Mouse (Mus musculus): ENCODE measurements around the gene Angptl1.
A peak's percentile ranks its signal among the peaks of the same experiment; 100 is the strongest.

Gene Angptl1

DNA sequence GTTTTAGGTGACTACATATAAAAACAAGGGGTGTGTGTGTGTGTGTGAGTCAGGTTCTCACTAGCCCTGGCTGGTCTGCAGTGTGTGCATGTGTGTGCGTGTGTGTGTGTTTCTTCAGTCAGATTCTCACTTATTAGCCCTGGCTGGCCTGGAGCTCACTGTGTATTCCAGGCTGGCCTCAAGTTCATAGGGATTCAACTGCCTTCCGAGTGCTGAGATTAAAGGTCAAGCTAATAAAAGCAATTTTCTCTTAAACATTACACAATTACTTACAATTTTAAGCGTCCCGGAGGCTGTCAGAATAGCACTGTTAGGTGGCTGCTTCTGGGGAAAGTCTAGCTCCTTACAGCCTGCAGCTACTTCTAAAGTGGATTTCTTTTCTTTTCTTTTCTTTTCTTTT lies at the start of gene Angptl1:
Gene Angptl1 (plus strand): TSS at position 386 of the 400 bp plus-strand sequence.
- no peak for DNase-seq (ENCODE audit: low spot score in 2 of 2)

- DNase-seq (ENCODE audit: low spot score in 2 of 2), result no peak
Measured at GRCm38 (mm10) chr1:156789844-156790490, 48.4 kb upstream of the Angptl1 start.

GRCm38 (mm10) chr1:156796251-156796650 lies 42.1 kb upstream of the Angptl1 start:
- DNase-seq (ENCODE audit: low spot score in 2 of 2), result no peak

DNA sequence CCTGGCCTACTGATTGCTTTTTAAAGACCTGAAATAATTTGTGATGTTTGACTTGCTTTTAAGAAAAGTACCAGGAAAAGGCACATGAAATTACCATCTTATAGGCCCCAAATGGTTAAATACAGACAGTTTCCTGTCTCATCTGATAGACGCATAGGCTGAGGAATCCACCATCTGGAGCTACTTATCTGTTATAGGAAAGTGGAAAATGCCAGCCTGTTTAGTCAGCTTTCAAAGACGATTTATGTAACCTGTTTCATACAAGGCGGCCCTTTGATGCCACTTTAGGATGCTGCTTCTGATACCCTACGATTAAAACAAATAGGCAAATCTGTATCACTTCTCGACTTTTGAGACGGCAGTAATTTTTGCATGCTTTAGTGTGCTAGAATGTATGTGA lies 37.1 kb upstream of the Angptl1 start:
- no peak for DNase-seq (ENCODE audit: low spot score in 2 of 2)

DNA sequence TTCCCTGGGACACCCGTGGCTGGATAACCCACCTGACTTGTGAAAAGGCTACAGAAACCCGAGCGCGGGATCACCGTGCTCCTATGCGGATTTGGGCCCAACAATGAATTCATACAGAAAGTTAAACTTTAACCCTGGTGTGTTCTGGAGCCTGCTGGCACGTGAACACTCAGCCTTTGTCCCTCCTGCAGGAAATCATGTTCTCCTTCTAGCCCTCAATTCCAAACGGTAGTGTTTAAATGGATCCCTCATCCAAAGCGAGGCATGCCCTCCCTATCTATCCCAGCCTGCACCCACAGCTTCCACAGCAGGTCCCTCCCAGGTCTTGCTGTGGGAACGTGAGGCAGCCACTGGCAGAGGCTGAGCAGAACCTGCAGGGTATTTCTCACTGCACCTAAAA lies 30.0 kb upstream of the Angptl1 start:
- no peak for DNase-seq (ENCODE audit: low spot score in 2 of 2)

- no peak for DNase-seq (ENCODE audit: low spot score in 2 of 2)
Measured at GRCm38 (mm10) chr1:156811928-156812327, 26.4 kb upstream of the Angptl1 start.

- DNase-seq (ENCODE audit: low spot score in 2 of 2), result no peak
Measured at GRCm38 (mm10) chr1:156812716-156813115, 25.6 kb upstream of the Angptl1 start.

DNA sequence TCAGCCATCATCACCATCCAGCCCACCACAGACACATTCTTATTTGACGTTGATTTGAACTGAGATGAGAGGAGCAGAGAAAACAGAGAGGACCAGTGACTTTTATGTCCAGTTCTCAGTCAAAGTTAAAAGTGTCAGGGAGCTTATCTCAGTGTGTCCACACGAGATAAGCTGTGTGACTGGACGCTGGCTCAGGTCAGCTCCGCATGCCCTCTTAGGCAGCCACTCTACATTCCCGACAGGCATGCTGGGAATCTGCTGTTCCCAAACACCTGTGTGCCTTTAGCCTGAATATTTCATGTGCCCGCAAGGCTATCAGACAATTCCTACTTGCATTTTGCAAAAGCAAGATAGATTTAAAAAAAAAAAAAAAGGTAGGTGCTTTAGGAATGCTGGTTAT lies 24.9 kb upstream of the Angptl1 start:
- no peak for DNase-seq (ENCODE audit: low spot score in 2 of 2)

- no peak for DNase-seq (ENCODE audit: low spot score in 2 of 2)
Measured at GRCm38 (mm10) chr1:156819236-156819635, 19.1 kb upstream of the Angptl1 start.

GRCm38 (mm10) chr1:156838695-156839094 lies 333 bp downstream of the Angptl1 start:
- peak in 1 of 2 experiments; percentile 23 for DNase-seq (ENCODE audit: low spot score in 2 of 2)

DNA sequence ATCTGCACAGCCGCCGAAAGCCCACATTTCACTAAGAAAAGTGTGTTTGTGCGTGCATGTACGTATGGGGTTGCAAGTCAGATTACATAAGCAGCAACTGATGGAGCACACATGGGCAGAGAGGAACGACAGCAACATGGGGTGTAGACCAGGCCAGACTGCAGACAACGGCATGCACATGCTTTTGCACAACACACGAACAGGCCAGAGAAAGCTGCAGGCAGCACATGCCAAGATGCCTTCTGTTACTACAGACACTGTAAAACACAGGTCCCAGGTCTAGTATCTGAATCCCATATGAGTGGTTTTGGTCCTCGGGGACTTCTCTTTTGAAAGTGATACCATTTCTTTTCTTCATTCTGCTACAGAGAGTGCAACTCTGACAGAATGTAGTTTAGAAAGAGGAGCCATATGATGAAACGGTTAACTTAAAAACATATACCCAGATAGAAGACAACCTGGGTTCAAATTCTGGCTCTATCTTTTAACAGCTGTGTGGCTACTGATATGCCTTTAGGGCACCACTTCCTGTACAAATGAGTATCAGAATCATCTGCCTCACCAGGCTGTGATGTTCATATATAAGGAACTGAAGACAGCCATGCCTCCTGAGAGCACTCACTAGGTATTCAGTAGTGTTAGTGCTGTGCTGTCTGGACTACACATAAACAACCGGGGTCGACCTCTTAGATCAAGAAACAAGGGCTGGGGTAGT lies 3.4 kb downstream of the Angptl1 start:
- DNase-seq (ENCODE audit: low spot score in 2 of 2), result no peak

DNA sequence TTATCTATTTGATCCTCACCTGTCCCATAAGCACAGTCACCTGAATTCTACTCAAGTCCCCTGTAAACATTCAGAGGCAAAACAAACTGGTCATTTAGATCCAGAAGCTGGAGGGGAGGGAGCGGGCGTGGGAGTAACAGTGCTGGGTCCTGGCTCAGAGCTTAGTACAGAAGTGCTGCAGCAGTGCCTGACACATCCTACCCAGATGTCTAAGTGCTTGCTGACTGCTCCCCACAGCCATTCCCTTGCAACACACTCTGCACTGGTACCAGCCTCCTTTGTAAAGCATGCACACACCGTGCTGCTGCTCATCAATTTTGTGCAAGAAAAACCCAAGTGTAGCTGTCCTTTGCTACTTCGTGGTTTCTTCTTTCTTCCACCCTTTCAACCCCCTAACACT lies 8.7 kb downstream of the Angptl1 start:
- no peak for DNase-seq (ENCODE audit: low spot score in 2 of 2)

- DNase-seq (ENCODE audit: low spot score in 2 of 2), result no peak
Measured at GRCm38 (mm10) chr1:156852409-156852808, 14.0 kb downstream of the Angptl1 start.

DNA sequence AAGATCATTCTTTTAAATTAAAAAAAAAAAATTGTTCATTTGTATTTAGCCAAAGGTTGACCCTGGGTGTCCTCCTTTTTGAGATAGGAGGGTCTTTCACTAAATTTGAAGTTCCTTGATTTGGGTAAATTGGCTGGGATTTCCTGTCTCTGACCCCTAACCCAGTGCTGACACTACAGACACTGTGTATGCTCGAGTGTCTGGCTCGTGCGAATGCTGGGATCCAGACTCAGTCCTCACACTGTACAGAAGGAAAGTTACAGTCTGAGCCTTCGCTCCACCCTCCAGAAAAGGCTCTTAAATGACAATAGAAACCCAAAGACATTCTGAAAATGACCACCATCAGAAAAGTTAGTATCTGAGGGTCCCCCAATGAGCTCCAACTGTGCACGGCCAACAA lies 14.5 kb downstream of the Angptl1 start:
- DNase-seq (ENCODE audit: low spot score in 2 of 2), result no peak

DNA sequence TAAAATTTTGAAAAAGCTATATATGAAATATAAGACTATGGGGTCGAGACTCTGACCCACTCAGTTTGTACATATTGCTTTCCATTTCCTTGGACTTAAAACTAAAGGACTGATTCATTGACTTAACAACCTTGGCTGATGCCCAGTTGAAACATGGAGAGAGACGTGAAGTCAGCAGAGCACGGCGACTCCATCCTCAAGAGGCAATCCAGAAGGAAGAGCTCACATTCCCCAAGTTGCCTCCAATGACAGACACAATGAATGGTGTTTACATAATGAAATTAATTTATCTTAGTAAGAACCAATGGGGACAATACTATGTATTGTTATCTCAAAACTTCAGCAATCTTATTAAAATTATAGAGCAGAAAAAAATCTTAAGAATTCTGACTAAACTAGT lies 16.2 kb downstream of the Angptl1 start:
- no peak for DNase-seq (ENCODE audit: low spot score in 2 of 2)

DNA sequence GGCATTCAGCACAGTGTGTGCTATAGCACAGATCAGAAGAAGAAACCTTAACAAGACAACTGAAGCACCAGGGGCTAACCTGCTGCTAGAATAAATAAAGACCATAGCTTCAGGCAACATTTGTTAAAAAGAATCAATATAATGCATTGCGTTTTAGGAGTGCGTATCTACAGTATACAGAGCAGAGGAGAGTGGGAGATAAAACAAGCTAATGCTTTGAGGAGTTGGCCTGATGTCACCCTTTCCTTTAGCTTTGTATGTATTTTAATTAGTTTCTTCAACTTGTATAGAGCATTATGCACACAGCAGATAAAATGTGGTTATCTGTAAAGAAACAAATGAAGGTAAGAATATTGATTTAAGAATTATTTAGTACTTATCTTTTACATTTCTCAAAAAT lies 18.3 kb downstream of the Angptl1 start:
- no peak for DNase-seq (ENCODE audit: low spot score in 2 of 2)

- no peak for DNase-seq (ENCODE audit: low spot score in 2 of 2)
Measured at GRCm38 (mm10) chr1:156859156-156859555, 20.8 kb downstream of the Angptl1 start.

GRCm38 (mm10) chr1:156859711-156860250 lies 21.4 kb downstream of the Angptl1 start:
- no peak for DNase-seq (ENCODE audit: low spot score in 2 of 2)

DNA sequence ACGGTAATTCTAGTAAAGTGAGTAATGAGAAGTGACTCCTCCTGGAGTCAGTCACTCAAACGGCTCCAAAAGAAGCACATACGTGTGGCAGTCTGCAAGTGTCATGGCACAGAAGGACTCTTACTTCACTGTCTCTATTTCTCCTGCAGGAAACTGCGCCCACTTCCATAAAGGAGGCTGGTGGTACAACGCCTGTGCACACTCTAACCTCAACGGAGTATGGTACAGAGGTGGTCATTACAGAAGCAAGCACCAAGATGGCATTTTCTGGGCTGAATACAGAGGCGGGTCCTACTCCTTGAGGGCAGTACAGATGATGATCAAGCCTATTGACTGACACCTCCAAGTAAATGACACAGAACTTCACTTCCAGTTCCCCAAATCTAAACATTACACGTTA lies 21.9 kb downstream of the Angptl1 start:
- no peak for DNase-seq (ENCODE audit: low spot score in 2 of 2)

DNA sequence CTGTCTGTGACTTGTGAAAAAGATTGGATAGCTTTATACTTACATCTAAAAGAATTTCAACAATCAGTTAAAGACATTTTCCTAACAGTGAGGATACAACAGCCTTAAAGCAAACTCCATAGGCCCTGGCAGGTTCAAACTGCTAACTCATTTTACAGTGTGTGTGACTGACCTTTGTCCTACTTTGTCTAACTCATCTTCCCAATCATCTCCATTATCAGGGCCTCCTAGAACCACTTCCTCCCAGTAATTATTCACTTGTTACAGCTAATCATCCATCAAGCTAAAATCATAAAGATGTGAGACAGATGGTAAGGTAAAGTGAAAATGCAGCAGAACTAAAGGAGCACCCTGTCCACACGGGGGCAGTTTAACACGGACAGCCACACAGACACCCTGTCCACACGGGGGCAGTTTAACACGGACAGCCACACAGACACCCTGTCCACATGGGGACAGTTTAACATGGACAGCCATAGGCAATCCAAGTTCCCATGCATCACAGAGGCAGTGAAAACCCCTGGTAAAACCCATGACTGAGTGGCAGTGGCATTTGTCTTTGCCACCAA lies 23.2 kb downstream of the Angptl1 start:
- DNase-seq (ENCODE audit: low spot score in 2 of 2), result no peak

- no peak for DNase-seq (ENCODE audit: low spot score in 2 of 2)
Measured at GRCm38 (mm10) chr1:156863726-156864125, 25.4 kb downstream of the Angptl1 start.

DNA sequence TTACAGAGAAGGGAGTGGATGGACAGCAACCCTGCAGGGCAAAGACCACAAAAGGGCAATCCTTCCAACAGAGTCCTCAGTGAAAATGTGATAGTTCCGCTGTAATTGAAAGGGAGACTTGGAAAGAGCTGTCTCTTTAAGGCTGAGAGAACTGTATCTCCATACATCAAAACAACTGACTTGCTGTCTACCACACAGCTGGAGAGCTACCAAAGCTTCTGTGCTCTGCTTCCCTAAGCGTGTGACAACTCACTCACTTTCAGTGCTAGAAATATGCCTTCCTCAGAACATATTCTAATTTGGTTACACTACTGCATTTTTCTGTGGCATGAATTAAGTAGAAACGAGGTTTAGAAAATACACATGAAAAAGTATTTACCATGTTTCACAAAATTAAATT lies 25.9 kb downstream of the Angptl1 start:
- DNase-seq (ENCODE audit: low spot score in 2 of 2), result no peak

- DNase-seq (ENCODE audit: low spot score in 2 of 2), result no peak
Measured at GRCm38 (mm10) chr1:156870028-156870427, 31.7 kb downstream of the Angptl1 start.

Data from urinary bladder, postnatal 36 days (tissue).